Mouse (Mus musculus) CH12.LX (cell line): Measurements from ENCODE around the gene Pabpn1. TPM values are rescaled to one million over a fixed set of nuclear protein-coding genes. Genes with fewer than 3 reads are reported as not detected.
A peak's percentile ranks its signal among the peaks of the same experiment; 100 is the strongest.

Source experiments
- DNase-seq: peaks from one replicate; pipeline ENCODE4 v3.0.0-alpha.2; 2013; ENCODE audit errors: extremely low read depth
- H3K27ac ChIP-seq: 2 replicates; pipeline ENCODE4 v1.5.1; 2012; ENCODE audit warnings: low read depth, mild to moderate bottlenecking, control low read depth, moderate library complexity; ENCODE audit not compliant: insufficient read depth
- H3K27me3 ChIP-seq: replicated peaks from 2 replicates; pipeline ENCODE3; 2012; ENCODE audit warnings: inconsistent platforms
- H3K36me3 ChIP-seq, 2 experiments: replicated peaks in 1 of 2; 2 replicates each; pipeline versions ENCODE3 to v1.6.1; 2012; ENCODE audit warnings: inconsistent platforms in 1 of 2, low read length in 1 of 2, mild to moderate bottlenecking in 1 of 2, mixed read lengths in 1 of 2, moderate library complexity in 1 of 2; ENCODE audit not compliant: control insufficient read depth in 1 of 2, insufficient read depth in 1 of 2
- H3K4me1 ChIP-seq, 2 experiments: 2 replicates each; pipeline ENCODE4 v1.6.1; 2012; ENCODE audit warnings: inconsistent platforms in 1 of 2, moderate library complexity in 1 of 2; ENCODE audit not compliant: insufficient read depth in 2 of 2, control insufficient read depth in 1 of 2
- H3K4me2 ChIP-seq: 2 replicates; pipeline ENCODE4 v1.6.1; 2012; ENCODE audit warnings: low read depth, mild to moderate bottlenecking, control low read depth; ENCODE audit not compliant: poor library complexity, insufficient read depth, severe bottlenecking
- H3K4me3 ChIP-seq, 3 experiments: fragments of 150-350 bp in 1 of 3; sonication (generic) in 1 of 3; replicated peaks in 1 of 3; 2 replicates each; pipeline versions ENCODE3 to v1.5.1; 2011 to 2012; ENCODE audit warnings: low read depth in 2 of 3, low read length in 2 of 3, mild to moderate bottlenecking in 2 of 3, moderate library complexity in 2 of 3, control low read depth in 1 of 3, improper control_type of control experiment in 1 of 3, inconsistent platforms in 1 of 3, mixed read lengths in 1 of 3; ENCODE audit not compliant: poor library complexity in 1 of 3
- H3K79me2 ChIP-seq: replicated peaks from 2 replicates; pipeline ENCODE4 v1.6.1; 2012; ENCODE audit warnings: mild to moderate bottlenecking, moderate library complexity; ENCODE audit not compliant: control insufficient read depth, poor library complexity, insufficient read depth, severe bottlenecking; ENCODE audit errors: extremely low read depth
- H3K9ac ChIP-seq: 2 replicates; pipeline ENCODE4 v1.6.1; 2012; ENCODE audit warnings: low read depth, mild to moderate bottlenecking, control low read depth, moderate library complexity; ENCODE audit not compliant: insufficient read depth
- H3K9me3 ChIP-seq: replicated peaks from 2 replicates; pipeline ENCODE3; 2012; ENCODE audit warnings: low read length, inconsistent platforms, mixed read lengths
- CHD2 ChIP-seq: IDR thresholded peaks from 2 replicates; pipeline ENCODE4 v1.6.1; 2011; ENCODE audit warnings: low read length, improper control_type of control experiment
- EP300 ChIP-seq: IDR thresholded peaks from 2 replicates; pipeline ENCODE4 v1.6.1; 2011; ENCODE audit warnings: low read length, improper control_type of control experiment
- ETS1 ChIP-seq: conservative IDR thresholded peaks from 2 replicates; pipeline ENCODE4 v1.6.1; 2012; ENCODE audit warnings: low read depth, mild to moderate bottlenecking, inconsistent platforms, low read length, improper control_type of control experiment, moderate library complexity
- GABPA ChIP-seq: IDR thresholded peaks from 2 replicates; pipeline ENCODE4 v1.6.1; 2012; ENCODE audit warnings: low read depth, low read length, improper control_type of control experiment, inconsistent platforms; ENCODE audit not compliant: insufficient replicate concordance
- HCFC1 ChIP-seq: IDR thresholded peaks from 2 replicates; pipeline ENCODE4 v1.6.1; 2012; ENCODE audit warnings: low read depth, mild to moderate bottlenecking, inconsistent platforms, low read length, improper control_type of control experiment
- JUND ChIP-seq: conservative IDR thresholded peaks from 2 replicates; pipeline ENCODE4 v1.6.1; 2011; ENCODE audit warnings: low read depth, low read length, improper control_type of control experiment
- KAT2A ChIP-seq: IDR thresholded peaks from 2 replicates; pipeline ENCODE4 v1.6.1; 2012; ENCODE audit warnings: low read length, improper control_type of control experiment, inconsistent platforms; ENCODE audit not compliant: insufficient replicate concordance
- MAZ ChIP-seq: IDR thresholded peaks from 2 replicates; pipeline ENCODE4 v1.6.1; 2012; ENCODE audit warnings: low read depth, mild to moderate bottlenecking, inconsistent platforms, low read length, improper control_type of control experiment, moderate library complexity
- MXI1 ChIP-seq: IDR thresholded peaks from 2 replicates; pipeline ENCODE4 v1.6.1; 2011; ENCODE audit warnings: mild to moderate bottlenecking, low read depth, low read length, improper control_type of control experiment
- POLR2A ChIP-seq: IDR thresholded peaks from 2 replicates; pipeline ENCODE4 v1.6.1; 2011; ENCODE audit warnings: low read depth, mild to moderate bottlenecking, improper control_type of control experiment, low read length
- RAD21 ChIP-seq: IDR thresholded peaks from 2 replicates; pipeline ENCODE4 v1.6.1; 2011; ENCODE audit warnings: low read depth, mild to moderate bottlenecking, low read length, improper control_type of control experiment, moderate library complexity
- RCOR1 ChIP-seq: conservative IDR thresholded peaks from 2 replicates; pipeline ENCODE4 v1.6.1; 2012; ENCODE audit warnings: low read depth, mild to moderate bottlenecking, inconsistent platforms, low read length, improper control_type of control experiment
- SIN3A ChIP-seq: IDR thresholded peaks from 2 replicates; pipeline ENCODE4 v1.6.1; 2012; ENCODE audit warnings: low read length, improper control_type of control experiment, inconsistent platforms
- SMC3 ChIP-seq: IDR thresholded peaks from 2 replicates; pipeline ENCODE4 v1.6.1; 2011; ENCODE audit warnings: low read depth, low read length, improper control_type of control experiment
- TCF12 ChIP-seq: IDR thresholded peaks from 2 replicates; pipeline ENCODE4 v1.6.1; 2014; ENCODE audit warnings: low read depth, mild to moderate bottlenecking, inconsistent platforms, low read length, improper control_type of control experiment
- UBTF ChIP-seq: IDR thresholded peaks from 2 replicates; pipeline ENCODE4 v1.6.1; 2012; ENCODE audit warnings: low read depth, mild to moderate bottlenecking, inconsistent platforms, low read length, improper control_type of control experiment, moderate library complexity
- USF1 ChIP-seq: IDR thresholded peaks from 2 replicates; pipeline ENCODE4 v1.6.1; 2014; ENCODE audit warnings: low read depth, mild to moderate bottlenecking, inconsistent platforms, low read length, improper control_type of control experiment
- USF2 ChIP-seq: conservative IDR thresholded peaks from 2 replicates; pipeline ENCODE4 v1.6.1; 2011; ENCODE audit warnings: low read depth, low read length, improper control_type of control experiment
- ZC3H11A ChIP-seq: IDR thresholded peaks from 2 replicates; pipeline ENCODE4 v1.6.1; 2012; ENCODE audit warnings: low read depth, mild to moderate bottlenecking, inconsistent platforms, low read length, improper control_type of control experiment
- ZKSCAN1 ChIP-seq: IDR thresholded peaks from 2 replicates; pipeline ENCODE4 v1.6.1; 2012; ENCODE audit warnings: low read depth, inconsistent platforms, low read length, improper control_type of control experiment, borderline replicate concordance
- dilution Hi-C: fragments of 300-500 bp; cut with MboI; formaldehyde crosslinking; loops from 2 replicates; pipeline ENCODE4 v1.14.3; 2020; ENCODE audit warnings: low sequenced_read_pairs; ENCODE audit not compliant: extremely low pct_unique_long_range_greater_than_20kb, extremely low pct_ligation_motif_present
- in situ Hi-C: fragments of 300-500 bp; cut with MboI; formaldehyde crosslinking; loops from 3 replicates; pipeline ENCODE4 v1.14.3; 2019; ENCODE audit warnings: low sequenced_read_pairs, low pct_ligation_motif_present, low pct_unique_long_range_greater_than_20kb, mixed read lengths
- polyA plus RNA-seq: library from polyadenylated mRNA; unstranded; fragments of >175 nt; gene quantifications from 2 replicates; pipeline ENCODE4 v1.2.1, GENCODE M21; 2012; ENCODE audit warnings: low read depth; ENCODE audit not compliant: insufficient read length
- total RNA-seq, 2 experiments: library from RNA; depleted of rRNA; stranded (reverse); fragments of 300-350 nt in 1 of 2; fragments of >200 nt in 1 of 2; gene quantifications; 2 replicates each; pipeline ENCODE4 v1.2.3; 2012 to 2014

Gene Pabpn1
- total and polyA plus RNA-seq, 3 experiments, result 56.8 to 275 (median 88.0) TPM

- dilution Hi-C loops, result no loop called here
- Histone ChIP-seq H3K79me2 (no peaks in the 10 kb centered on the region), H3K4me3 (no peak overlapping the region), H3K4me1 (peaks cover 0 to 4% of the 10 kb centered on the region in 2 experiments; a peak in 2 of 4 replicates), H3K27ac (no peak overlapping the region), H3K9ac (no peak overlapping the region), H3K9me3 (no peaks in the 10 kb centered on the region), H3K27me3 (peaks cover 42% of the 10 kb centered on the region), H3K36me3 (no peaks in the 10 kb centered on the region), H3K4me2 (no peak overlapping the region)
- no peak for DNase-seq
- TF ChIP-seq JUND, result no peak
- no peak for TF ChIP-seq GABPA
- TF ChIP-seq RCOR1, result no peak
- no peak for TF ChIP-seq HCFC1
- TF ChIP-seq MAZ, result no peak
- TF ChIP-seq POLR2A, result no peak
- TF ChIP-seq EP300, result no peak
- TF ChIP-seq MXI1, result no peak
- TF ChIP-seq ETS1, result no peak
- TF ChIP-seq USF2, result no peak
- TF ChIP-seq CHD2, result no peak
- in situ Hi-C loops, result no loop called here
These were observed 16.4 kb downstream of the Pabpn1 start for GRCm38 (mm10) chr14:54908682-54909081.

- no peak for DNase-seq
- peak overlapping the region; percentile 46; the same call in 1 of the 2 replicates for H3K9ac ChIP-seq
- no peak overlapping the region for H3K27ac ChIP-seq
- dilution Hi-C loops (no loop called here), in situ Hi-C loops (no loop called here)
- TF ChIP-seq SIN3A, result no peak
- no peak for TF ChIP-seq ZKSCAN1
- TF ChIP-seq UBTF, result no peak
- TF ChIP-seq USF1, result no peak
- no peak for TF ChIP-seq KAT2A
- TF ChIP-seq ZC3H11A, result no peak
- TF ChIP-seq SMC3, result no peak
- no peak for TF ChIP-seq TCF12
- no peak for TF ChIP-seq RAD21
- no peaks in the 10 kb centered on the region for H3K9me3 ChIP-seq
- H3K36me3 ChIP-seq, result no peaks in the 10 kb centered on the region
- H3K27me3 ChIP-seq, result peaks cover 74% of the 10 kb centered on the region
- peak overlapping the region; percentile 36 to 74 (median 41) for H3K4me3 ChIP-seq
- peak overlapping the region; percentile 49; the same call in 1 of the 2 replicates for H3K4me2 ChIP-seq
- peaks cover 0 to 4% of the 10 kb centered on the region in 2 experiments; a peak in 2 of 4 replicates for H3K4me1 ChIP-seq
- H3K79me2 ChIP-seq, result no peaks in the 10 kb centered on the region
These were observed 20.0 kb downstream of the Pabpn1 start for GRCm38 (mm10) chr14:54912109-54912850.
